Mouse (Mus musculus) neural tube, embryonic 14.5 days (tissue): ENCODE data around the gene Atf6b. TPM values are rescaled to one million over a fixed set of nuclear protein-coding genes. Genes with fewer than 3 reads are reported as not detected.

Experiments
- ATAC-seq: fragments of 200-750 bp; cut with Nextera tagmentation; 2 replicates; pipeline ENCODE4 v1.8.0; 2017; ENCODE audit warnings: low read depth, mild to moderate bottlenecking, moderate TSS enrichment, moderate library complexity
- H3K27ac ChIP-seq: fragments of 300-500 bp; sonication (generic); 2 replicates; pipeline ENCODE4 v1.5.1; 2014; ENCODE audit warnings: low read depth, mild to moderate bottlenecking, control low read depth, low read length, moderate library complexity, mixed read lengths
- H3K27me3 ChIP-seq: fragments of 300-500 bp; sonication (generic); 2 replicates; pipeline ENCODE4 v1.6.1; 2014; ENCODE audit warnings: low read length; ENCODE audit not compliant: control insufficient read depth, insufficient read depth
- H3K36me3 ChIP-seq: fragments of 300-500 bp; sonication (generic); 2 replicates; pipeline ENCODE4 v1.6.1; 2014; ENCODE audit warnings: low read length, mixed read lengths; ENCODE audit not compliant: control insufficient read depth, insufficient read depth
- H3K4me1 ChIP-seq: fragments of 300-500 bp; sonication (generic); 2 replicates; pipeline ENCODE4 v1.6.1; 2014; ENCODE audit warnings: low read length; ENCODE audit not compliant: control insufficient read depth, insufficient read depth
- H3K4me2 ChIP-seq: fragments of 300-500 bp; sonication (generic); 2 replicates; pipeline ENCODE4 v1.6.1; 2014; ENCODE audit warnings: mild to moderate bottlenecking, low read depth, low read length, control low read depth
- H3K4me3 ChIP-seq: fragments of 300-500 bp; sonication (generic); 2 replicates; pipeline ENCODE4 v1.5.1; 2014; ENCODE audit warnings: low read depth, low read length, control low read depth, mixed read lengths
- H3K9ac ChIP-seq: fragments of 300-500 bp; sonication (generic); replicated peaks from 2 replicates; pipeline ENCODE4 v1.6.1; 2014; ENCODE audit warnings: low read depth, mild to moderate bottlenecking, control low read depth, low read length, mixed read lengths
- H3K9me3 ChIP-seq: fragments of 300-500 bp; sonication (generic); 2 replicates; pipeline ENCODE4 v1.6.1; 2016; ENCODE audit warnings: low read length; ENCODE audit not compliant: control insufficient read depth
- WGBS: fragments of 180-500 bp; shearing (Covaris S2); extraction: QIAGEN DNeasy Blood & Tissue Kit; methylation state at CpG from one replicate; pipeline ENCODE4 v1.1.7; 2014; 5-methylcytosine and 5-hydroxymethylcytosine counted together
- polyA plus RNA-seq: library from polyadenylated mRNA; unstranded; fragments of >200 nt; fragmentation: Nextera tagmentation; extraction: Ambion mirVana; gene quantifications from 2 replicates; pipeline ENCODE4 v1.2.1, GENCODE M21; 2014

Atf6b gene
- polyA plus RNA-seq, 1 experiment from 2014 or later = 71.8 TPM

DNA sequence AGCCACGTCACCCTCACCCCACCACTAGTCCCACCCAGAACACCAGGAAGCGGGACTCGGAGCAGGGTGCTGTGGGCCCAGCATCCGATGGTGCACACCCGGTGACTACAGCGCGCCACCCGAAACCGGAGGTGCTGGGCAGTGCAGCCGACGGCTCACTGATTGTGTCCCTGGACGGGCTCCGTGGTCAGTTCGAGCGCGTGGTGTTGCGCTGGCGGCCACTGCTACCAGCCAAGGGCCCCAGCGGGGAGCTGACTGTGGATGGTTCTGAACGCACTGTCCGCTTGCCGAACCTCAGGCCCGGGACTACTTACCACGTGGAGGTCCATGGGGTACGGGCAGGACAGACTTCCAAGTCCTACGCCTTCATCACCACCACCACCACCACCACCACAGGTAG lies 33.2 kb downstream of the Atf6b start:
- Histone ChIP-seq H3K4me3 (no peak overlapping the region), H3K9me3 (no peaks in the 10 kb centered on the region), H3K27me3 (no peaks in the 10 kb centered on the region), H3K4me2 (no peak overlapping the region), H3K9ac (no peak overlapping the region), H3K4me1 (no peaks in the 10 kb centered on the region), H3K36me3 (no peaks in the 10 kb centered on the region), H3K27ac (no peak overlapping the region)
- ATAC-seq = no peak
- 81% methylated on average over 26 of the region's 26 CpGs for WGBS

DNA sequence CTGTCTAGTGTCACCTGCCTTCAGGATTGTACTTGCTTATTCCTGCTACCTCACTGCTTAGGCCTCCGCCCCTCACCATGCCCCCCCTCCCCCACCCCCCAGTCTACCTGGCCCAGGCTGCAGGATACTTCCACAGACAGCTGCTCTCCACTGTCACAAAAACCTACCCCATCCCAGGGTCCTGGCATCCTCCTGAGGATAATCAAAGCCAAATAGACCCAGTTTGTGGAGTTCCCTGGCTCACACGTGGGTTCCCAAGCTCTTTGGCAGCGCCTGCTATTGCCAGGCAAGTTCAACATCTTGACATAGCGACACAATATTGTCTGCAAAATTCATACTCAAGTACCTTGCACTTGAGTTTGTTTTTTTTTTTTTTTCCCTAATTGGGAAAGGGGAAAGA lies 33.7 kb downstream of the Atf6b start:
- no peak for ATAC-seq
- no peaks in the 10 kb centered on the region for H3K36me3 ChIP-seq
- no peak overlapping the region for H3K27ac ChIP-seq
- H3K4me3 ChIP-seq = no peak overlapping the region
- H3K27me3 ChIP-seq = no peaks in the 10 kb centered on the region
- 84% methylated on average over 4 of the region's 4 CpGs for WGBS
- H3K4me2 ChIP-seq = no peak overlapping the region
- no peaks in the 10 kb centered on the region for H3K4me1 ChIP-seq
- H3K9ac ChIP-seq = no peak overlapping the region
- no peaks in the 10 kb centered on the region for H3K9me3 ChIP-seq

DNA sequence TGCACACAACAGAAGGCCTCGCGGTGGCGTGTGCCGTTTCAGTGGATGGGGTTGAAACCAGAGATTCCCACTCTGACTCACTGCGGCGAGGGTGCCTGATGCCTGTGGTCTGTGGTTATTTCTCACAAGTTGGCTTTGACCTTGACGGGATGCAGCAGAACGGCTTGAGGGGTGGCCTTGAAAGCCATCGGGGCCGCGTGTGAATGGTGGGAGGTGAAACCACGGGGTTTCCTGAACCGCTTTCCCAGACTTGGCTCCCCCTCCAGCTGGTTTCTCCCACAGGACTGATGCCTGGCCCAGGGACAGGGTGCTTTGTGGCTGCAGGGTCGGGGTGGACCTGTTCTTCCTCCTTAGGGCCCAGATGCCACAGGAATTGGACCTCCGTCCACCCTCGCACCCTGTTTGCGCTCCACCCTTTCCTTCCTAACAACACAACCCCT lies 34.2 kb downstream of the Atf6b start:
- no peak overlapping the region for H3K27ac ChIP-seq
- H3K36me3 ChIP-seq = no peaks in the 10 kb centered on the region
- no peak overlapping the region for H3K4me3 ChIP-seq
- H3K4me1 ChIP-seq = no peaks in the 10 kb centered on the region
- no peaks in the 10 kb centered on the region for H3K27me3 ChIP-seq
- no peak overlapping the region for H3K4me2 ChIP-seq
- H3K9ac ChIP-seq = no peak overlapping the region
- ATAC-seq = no peak
- no peaks in the 10 kb centered on the region for H3K9me3 ChIP-seq
- 77% methylated on average over 17 of the region's 17 CpGs for WGBS

DNA sequence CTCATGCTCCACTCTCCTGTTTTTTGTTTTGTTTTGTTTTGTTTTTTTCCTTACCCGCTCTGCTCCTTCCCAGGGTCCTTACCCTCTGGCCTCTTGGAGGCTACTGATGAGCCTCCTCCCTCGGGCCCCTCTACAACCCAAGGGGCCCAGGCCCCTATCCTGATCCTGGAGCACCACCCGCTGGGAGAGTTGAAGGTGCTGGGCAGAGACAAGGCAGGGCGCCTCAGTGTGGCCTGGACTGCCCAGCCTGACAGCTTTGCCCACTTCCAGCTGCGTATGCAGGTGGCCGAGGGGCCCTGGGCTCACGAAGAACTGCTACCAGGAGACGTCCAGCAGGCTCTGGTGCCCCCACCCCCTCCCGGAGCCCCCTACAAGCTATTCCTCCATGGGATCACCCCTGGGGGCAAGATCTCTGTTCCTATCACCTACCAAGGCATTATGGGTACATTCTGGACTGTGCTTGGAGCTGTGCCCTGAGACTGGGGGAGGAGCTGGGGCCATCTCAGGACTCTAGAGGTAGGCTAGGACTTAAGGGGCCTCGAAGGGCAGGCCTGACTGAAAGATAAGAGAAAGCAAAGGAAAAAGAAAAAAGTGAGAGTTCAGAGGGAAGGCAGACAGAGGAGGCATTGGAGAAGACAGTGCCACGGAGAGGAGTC lies 35.1 kb downstream of the Atf6b start:
- no peak overlapping the region for H3K9ac ChIP-seq
- no peak for ATAC-seq
- no peaks in the 10 kb centered on the region for H3K36me3 ChIP-seq
- H3K4me2 ChIP-seq = no peak overlapping the region
- no peaks in the 10 kb centered on the region for H3K27me3 ChIP-seq
- H3K4me3 ChIP-seq = no peak overlapping the region
- WGBS = 81% methylated on average over 11 of the region's 11 CpGs
- H3K9me3 ChIP-seq = no peaks in the 10 kb centered on the region
- H3K4me1 ChIP-seq = no peaks in the 10 kb centered on the region
- H3K27ac ChIP-seq = no peak overlapping the region

DNA sequence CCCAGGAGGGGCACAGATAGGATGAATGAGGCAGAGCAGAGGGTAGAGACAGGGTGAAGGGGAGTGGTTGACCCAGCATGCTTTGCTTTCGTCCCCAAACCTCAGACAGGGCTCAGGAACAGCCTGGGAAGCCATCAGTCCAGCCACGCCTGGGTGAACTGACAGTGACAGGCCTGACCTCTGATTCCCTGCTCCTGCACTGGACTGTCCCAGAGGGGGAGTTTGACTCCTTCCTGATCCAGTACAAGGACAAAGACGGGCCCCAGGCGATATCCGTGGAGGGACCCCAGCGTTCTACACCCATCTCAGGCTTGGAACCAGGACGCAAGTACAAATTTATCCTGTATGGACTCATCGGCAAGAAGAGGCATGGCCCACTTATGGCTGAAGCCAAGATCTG lies 36.2 kb downstream of the Atf6b start:
- 78% methylated on average over 8 of the region's 8 CpGs for WGBS
- no peak overlapping the region for H3K4me2 ChIP-seq
- H3K4me3 ChIP-seq = no peak overlapping the region
- H3K9ac ChIP-seq = no peak overlapping the region
- no peak overlapping the region for H3K27ac ChIP-seq
- no peaks in the 10 kb centered on the region for H3K36me3 ChIP-seq
- H3K4me1 ChIP-seq = no peaks in the 10 kb centered on the region
- H3K9me3 ChIP-seq = no peaks in the 10 kb centered on the region
- no peaks in the 10 kb centered on the region for H3K27me3 ChIP-seq
- no peak for ATAC-seq

- Histone ChIP-seq H3K9ac (no peak overlapping the region), H3K27ac (no peak overlapping the region), H3K27me3 (no peaks in the 10 kb centered on the region), H3K4me1 (no peaks in the 10 kb centered on the region), H3K4me3 (no peak overlapping the region), H3K9me3 (no peaks in the 10 kb centered on the region), H3K36me3 (no peaks in the 10 kb centered on the region), H3K4me2 (no peak overlapping the region)
- ATAC-seq = no peak
- WGBS = 66% methylated on average over 10 of the region's 10 CpGs
Measured at GRCm38 (mm10) chr17:34683686-34684220, 36.8 kb downstream of the Atf6b start.

DNA sequence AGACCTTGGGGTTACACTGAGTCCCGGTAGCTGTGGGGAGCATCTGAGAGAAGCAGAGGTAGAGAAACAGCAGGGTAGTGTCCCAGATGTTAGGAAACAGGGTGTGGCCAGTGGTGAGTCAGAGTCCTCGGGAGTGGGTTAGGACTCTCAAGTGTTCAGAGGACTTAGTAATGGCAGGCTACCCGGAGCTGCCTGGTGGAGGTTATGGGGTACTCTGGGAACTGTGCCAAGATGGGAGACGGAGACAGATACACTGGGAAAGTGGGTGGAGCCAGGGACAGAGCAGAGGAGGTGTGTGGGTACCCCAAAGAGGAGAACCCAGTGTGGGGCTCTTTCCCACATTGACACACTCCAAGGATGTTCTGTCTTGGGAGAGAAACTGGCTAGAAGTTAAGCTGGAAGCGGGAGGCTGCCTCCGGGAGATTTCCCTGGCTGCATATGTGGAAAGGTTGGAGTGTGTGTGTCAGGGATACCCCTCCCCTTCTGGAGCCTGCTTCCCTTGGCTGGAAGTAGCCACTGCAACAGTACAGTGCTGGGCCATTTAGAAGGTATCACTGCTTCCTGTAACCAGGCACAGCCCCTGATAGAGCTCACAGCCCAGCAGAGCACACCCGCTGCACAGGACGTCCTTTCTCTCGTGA lies 37.4 kb downstream of the Atf6b start:
- Histone ChIP-seq H3K4me2 (no peak overlapping the region), H3K4me3 (no peak overlapping the region), H3K9me3 (no peaks in the 10 kb centered on the region), H3K36me3 (no peaks in the 10 kb centered on the region), H3K27ac (no peak overlapping the region), H3K4me1 (no peaks in the 10 kb centered on the region), H3K27me3 (no peaks in the 10 kb centered on the region), H3K9ac (no peak overlapping the region)
- WGBS = 68% methylated on average over 9 of the region's 9 CpGs
- no peak for ATAC-seq

- H3K9me3 ChIP-seq = no peaks in the 10 kb centered on the region
- H3K36me3 ChIP-seq = no peaks in the 10 kb centered on the region
- no peak overlapping the region for H3K9ac ChIP-seq
- WGBS = 83% methylated on average over 28 of the region's 28 CpGs
- no peak overlapping the region for H3K27ac ChIP-seq
- no peak overlapping the region for H3K4me3 ChIP-seq
- H3K27me3 ChIP-seq = no peaks in the 10 kb centered on the region
- no peak overlapping the region for H3K4me2 ChIP-seq
- ATAC-seq = peak; percentile 41; the same call in 1 of the 2 replicates
- H3K4me1 ChIP-seq = no peaks in the 10 kb centered on the region
Measured at GRCm38 (mm10) chr17:34685120-34686110, 38.5 kb downstream of the Atf6b start.
